Mouse (Mus musculus) cerebellum, adult 8-10 months (tissue): ENCODE measurements around the gene Susd6.
"Not testable (repeated sequence)": the region's sequence is repeated elsewhere in the genome, so short reads cannot be mapped to it uniquely, and the experiment has no call there.

ENCODE experiments used
- DNase-seq: peaks from one replicate; pipeline ENCODE4 v3.0.0; 2022

The Susd6 gene

GRCm38 (mm10) chr12:80814529-80814928, 24.2 kb downstream of the Susd6 start:
- no peak for DNase-seq

DNA sequence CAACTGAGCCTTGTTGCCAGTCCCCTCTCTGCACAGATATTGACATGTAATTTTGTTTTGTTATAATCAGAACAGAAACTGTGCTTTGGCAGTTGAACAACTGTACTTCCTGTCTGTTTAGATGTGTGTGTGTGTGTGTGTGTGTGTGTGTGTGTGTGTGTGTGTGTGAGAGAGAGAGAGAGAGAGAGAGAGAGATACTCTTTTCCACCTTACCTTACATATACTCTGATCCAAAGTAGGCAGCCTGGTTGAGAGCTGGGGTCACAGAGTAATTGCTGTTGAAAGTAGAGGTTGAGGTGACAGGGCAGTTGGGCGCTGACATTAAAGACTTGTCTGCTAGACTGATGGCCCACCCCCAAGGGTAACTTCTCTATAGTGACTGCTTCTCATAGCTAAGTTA, 25.0 kb downstream of the Susd6 start:
- DNase-seq: no peak

- no peak for DNase-seq
These were observed 25.6 kb downstream of the Susd6 start for GRCm38 (mm10) chr12:80815893-80816292.

GRCm38 (mm10) chr12:80816380-80817086, 26.2 kb downstream of the Susd6 start:
- peak; percentile 89 for DNase-seq

GRCm38 (mm10) chr12:80817697-80818235, 27.5 kb downstream of the Susd6 start:
- DNase-seq: no peak

GRCm38 (mm10) chr12:80819020-80819419, 28.7 kb downstream of the Susd6 start:
- not testable (repeated sequence) for DNase-seq

- DNase-seq: no peak
These were observed 31.1 kb downstream of the Susd6 start for GRCm38 (mm10) chr12:80821312-80822007.

GRCm38 (mm10) chr12:80822533-80822932, 32.2 kb downstream of the Susd6 start:
- no peak for DNase-seq

DNA sequence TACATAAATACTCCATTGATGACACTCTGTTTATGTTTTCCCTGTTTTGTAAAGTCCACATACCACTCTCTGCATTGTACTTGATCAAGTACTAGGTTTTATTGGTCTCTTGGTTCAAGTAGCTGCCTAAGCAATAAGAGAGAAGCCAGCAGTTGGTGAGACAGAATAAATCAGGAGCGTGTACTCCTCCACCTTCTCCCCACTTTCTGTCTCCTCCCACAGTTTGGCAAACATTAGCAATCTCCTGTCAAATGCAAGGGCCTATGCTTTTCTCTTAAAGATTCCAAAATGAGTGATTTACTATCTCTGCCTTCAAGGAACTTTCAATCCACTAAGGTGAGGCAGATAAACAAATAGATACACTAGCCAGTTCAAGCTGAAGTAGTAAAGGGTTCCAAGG, 33.9 kb downstream of the Susd6 start:
- DNase-seq: no peak

DNA sequence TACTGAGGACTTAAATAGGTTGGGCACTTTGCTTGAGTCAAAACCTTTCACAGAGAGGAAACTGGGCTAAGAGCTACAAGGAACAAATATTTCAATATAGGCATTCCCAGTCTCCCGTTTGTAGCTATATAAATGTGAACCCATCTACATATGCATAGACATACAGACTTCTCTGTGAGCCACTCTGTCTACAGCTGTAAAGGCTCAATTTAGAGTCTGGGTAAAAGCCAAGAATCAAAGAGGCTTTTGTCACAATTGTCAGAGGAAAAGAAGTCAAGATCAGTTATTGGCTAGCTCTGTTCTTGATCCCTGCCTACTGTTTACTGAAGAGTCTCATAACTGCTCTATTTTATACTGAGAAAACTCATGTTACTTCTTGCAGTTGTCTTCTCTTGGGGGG, 36.1 kb downstream of the Susd6 start:
- DNase-seq: no peak

- DNase-seq: no peak
These were observed 37.2 kb downstream of the Susd6 start for GRCm38 (mm10) chr12:80827464-80828015.

- no peak for DNase-seq
These were observed 37.7 kb downstream of the Susd6 start for GRCm38 (mm10) chr12:80828020-80828419.

GRCm38 (mm10) chr12:80828951-80829350, 38.6 kb downstream of the Susd6 start:
- DNase-seq: no peak

DNA sequence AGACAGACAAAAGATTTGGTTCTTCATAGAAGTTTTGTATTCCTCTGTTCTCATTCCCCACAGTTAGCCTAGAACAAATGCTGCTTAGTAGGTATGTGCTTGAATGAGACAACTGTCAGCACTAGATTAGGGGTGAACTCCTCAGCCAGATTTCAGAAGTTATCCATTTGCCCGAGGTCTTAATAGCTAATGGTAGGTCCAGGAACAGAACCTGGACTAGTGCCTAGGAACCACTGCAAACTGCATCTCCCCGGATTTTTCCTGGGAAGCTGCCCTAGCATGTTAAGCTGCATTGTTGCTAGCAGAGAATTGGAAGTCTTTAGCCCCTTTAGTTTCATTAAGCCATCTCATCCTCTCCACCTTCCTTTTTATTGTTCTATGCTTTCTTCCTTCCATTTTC, 39.9 kb downstream of the Susd6 start:
- DNase-seq: no peak

GRCm38 (mm10) chr12:80830820-80831219, 40.5 kb downstream of the Susd6 start:
- DNase-seq: no peak

DNA sequence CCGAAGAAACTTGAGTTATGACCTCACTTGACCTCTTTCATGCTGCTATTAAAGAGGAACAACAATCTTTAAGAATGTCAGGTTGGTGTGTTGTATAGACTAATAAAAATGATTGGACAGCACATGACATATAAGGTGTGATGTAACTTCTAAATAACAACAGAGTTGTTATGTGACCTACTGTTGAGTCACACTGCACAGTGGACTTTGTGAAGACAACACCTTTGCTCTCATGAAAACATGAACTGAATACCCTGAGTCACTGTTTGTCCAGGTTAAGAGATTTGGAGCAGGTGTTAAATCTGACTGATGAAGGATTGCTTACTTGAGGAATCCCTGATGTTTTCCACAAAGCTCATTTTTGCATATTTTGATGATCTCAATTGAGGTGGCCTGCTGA, 42.0 kb downstream of the Susd6 start:
- no peak for DNase-seq

DNA sequence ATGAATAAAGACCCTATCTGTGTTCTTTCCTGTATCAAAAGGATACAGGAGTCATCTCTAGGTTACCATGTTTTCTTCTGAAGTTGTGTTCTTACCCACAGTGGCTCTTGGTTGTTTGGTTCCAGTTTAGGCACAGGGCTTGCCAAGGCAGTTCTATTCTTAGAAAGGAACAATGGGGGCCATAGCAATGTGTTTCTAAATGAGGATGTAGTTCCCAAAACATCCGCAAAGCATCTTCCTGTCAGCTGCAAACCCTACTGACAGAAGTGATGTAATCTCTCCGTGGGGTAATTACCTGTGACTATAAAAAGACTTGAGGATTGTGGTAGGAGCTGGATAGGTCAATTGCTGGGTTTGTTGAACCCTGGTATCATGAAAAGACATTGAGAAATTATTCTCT, 43.2 kb downstream of the Susd6 start:
- DNase-seq: no peak

GRCm38 (mm10) chr12:80834156-80834900, 44.0 kb downstream of the Susd6 start:
- DNase-seq: peak; percentile 56

GRCm38 (mm10) chr12:80834901-80835570, 44.7 kb downstream of the Susd6 start:
- DNase-seq: no peak

GRCm38 (mm10) chr12:80837614-80838013, 47.3 kb downstream of the Susd6 start:
- DNase-seq: no peak

DNA sequence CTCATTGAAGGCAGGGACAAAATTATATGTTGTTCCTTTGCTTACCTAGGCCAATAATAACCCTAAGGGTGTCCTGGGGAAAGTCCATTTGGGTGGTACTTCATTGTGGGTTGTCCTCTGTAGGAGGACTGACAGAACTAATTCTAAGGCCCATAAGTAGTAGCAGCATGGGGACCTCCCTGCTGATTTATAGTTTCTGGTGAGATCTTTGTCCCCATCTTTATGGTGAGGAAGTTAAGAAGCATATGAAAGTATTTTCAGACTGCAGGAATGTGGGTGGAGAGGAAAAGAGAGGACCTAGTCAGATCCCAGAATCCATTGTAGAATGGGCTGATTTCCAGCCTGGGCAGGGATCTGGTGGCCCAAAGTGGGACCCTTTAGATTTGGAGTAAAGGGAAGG, 48.0 kb downstream of the Susd6 start:
- no peak for DNase-seq

GRCm38 (mm10) chr12:80838787-80839186, 48.5 kb downstream of the Susd6 start:
- DNase-seq: no peak

DNA sequence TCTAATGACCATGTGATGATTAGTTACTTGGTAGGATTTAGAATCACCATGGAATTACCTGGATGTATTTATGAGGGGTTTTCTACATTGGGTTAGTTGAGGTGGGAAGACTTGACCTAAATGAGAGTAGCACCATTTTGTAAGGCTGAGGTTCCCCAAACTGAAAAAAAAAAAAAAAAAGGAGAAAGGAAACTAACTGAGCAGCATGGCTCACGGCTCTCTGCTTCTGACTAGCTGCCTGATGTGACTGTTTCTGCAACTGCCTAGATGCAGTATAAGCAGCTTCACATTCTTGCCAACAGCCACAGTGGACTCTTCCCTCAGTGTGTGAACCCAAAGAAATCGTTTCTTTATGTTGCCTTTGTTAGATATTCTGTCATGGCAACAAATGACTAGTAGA, 49.3 kb downstream of the Susd6 start:
- DNase-seq: no peak
